Mouse (Mus musculus) ES-Bruce4 (cell line): ENCODE data around the gene Sympk. TPM values are rescaled to one million over a fixed set of nuclear protein-coding genes. Genes with fewer than 3 reads are reported as not detected.
A peak's percentile ranks its signal among the peaks of the same experiment; 100 is the strongest.

Source experiments
- H3K27ac ChIP-seq: 2 replicates; pipeline ENCODE4 v1.5.1; 2012; ENCODE audit warnings: low read length, inconsistent platforms; ENCODE audit not compliant: insufficient read depth
- H3K27me3 ChIP-seq: 2 replicates; pipeline ENCODE4 v1.6.1; 2012; ENCODE audit warnings: mild to moderate bottlenecking, low read length, inconsistent platforms; ENCODE audit not compliant: control insufficient read depth, poor library complexity, insufficient read depth, severe bottlenecking
- H3K36me3 ChIP-seq: 2 replicates; pipeline ENCODE4 v1.6.1; 2012; ENCODE audit warnings: inconsistent platforms, mild to moderate bottlenecking, low read length, moderate library complexity; ENCODE audit not compliant: control insufficient read depth, poor library complexity, insufficient read depth, severe bottlenecking
- H3K4me1 ChIP-seq: one replicate; pipeline ENCODE4 v1.8.1; 2011; ENCODE audit warnings: low read length; ENCODE audit not compliant: control insufficient read depth, insufficient read depth
- H3K4me3 ChIP-seq: 2 replicates; pipeline ENCODE4 v1.5.1; 2011; ENCODE audit warnings: low read depth, mild to moderate bottlenecking, low read length
- H3K9ac ChIP-seq: 2 replicates; pipeline ENCODE4 v1.6.1; 2012; ENCODE audit warnings: low read depth, mild to moderate bottlenecking, inconsistent platforms; ENCODE audit not compliant: poor library complexity, severe bottlenecking
- H3K9me3 ChIP-seq: replicated peaks from 2 replicates; pipeline ENCODE4 v1.6.1; 2012; ENCODE audit warnings: mild to moderate bottlenecking, low read length, inconsistent platforms; ENCODE audit not compliant: control insufficient read depth, poor library complexity, insufficient read depth, severe bottlenecking
- CTCF ChIP-seq: IDR thresholded peaks from one replicate; pipeline ENCODE4 v1.8.1; 2011; ENCODE audit warnings: low read depth, low read length
- EP300 ChIP-seq: IDR thresholded peaks from 2 replicates; pipeline ENCODE4 v1.6.1; 2011; ENCODE audit warnings: low read depth, low read length; ENCODE audit not compliant: insufficient read depth
- POLR2A ChIP-seq: IDR thresholded peaks from one replicate; pipeline ENCODE4 v1.8.1; 2011; ENCODE audit warnings: low read length; ENCODE audit not compliant: insufficient read depth
- polyA plus RNA-seq: library from polyadenylated mRNA; stranded (reverse); fragments of >200 nt; gene quantifications from 2 replicates; pipeline ENCODE4 v1.2.4, GENCODE M21; 2011; ENCODE audit warnings: low read depth; ENCODE audit not compliant: missing spikeins, insufficient read depth, insufficient read length

The Sympk gene
- polyA plus RNA-seq, 1 experiment, result 102 TPM

- Histone ChIP-seq H3K27me3 (no peaks in the 10 kb centered on the region), H3K36me3 (peaks cover 2% of the 10 kb centered on the region; the same call in 1 of the 2 replicates), H3K4me1 (no peaks in the 10 kb centered on the region), H3K9ac (no peak overlapping the region), H3K4me3 (no peak overlapping the region), H3K9me3 (no peaks in the 10 kb centered on the region), H3K27ac (no peak overlapping the region)
- no peak for TF ChIP-seq CTCF
These were observed 13.6 kb upstream of the Sympk start for GRCm38 (mm10) chr7:19010581-19010980.

DNA sequence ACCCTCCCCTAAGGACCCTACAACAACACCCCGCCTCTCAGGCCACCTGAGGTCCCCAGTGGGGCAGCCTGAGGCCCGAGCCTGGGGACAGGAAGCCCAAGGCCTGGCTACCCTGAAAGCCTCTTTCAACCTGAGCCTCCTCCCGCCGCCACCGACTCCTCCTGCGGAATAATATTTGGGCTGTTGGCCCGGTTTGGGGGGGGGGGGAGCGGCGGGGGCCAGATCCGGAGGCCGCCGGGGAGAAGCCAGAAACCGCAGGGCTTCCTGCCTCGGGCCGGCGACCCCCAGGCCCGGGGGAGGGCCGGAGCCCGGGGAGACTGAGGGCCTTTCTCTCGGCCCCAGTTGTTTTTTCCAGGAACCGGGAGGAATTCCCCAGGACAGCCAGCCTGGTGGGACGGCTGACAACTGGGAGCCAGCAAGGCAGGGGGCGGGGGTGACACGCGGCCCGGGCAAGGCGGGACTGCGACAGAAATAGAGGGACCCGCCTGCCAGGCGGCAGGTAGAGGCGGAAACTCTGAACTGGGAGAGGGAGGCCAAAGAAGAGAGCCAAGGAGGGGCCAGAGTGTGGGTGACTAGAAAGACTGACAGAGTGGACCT lies 12.1 kb upstream of the Sympk start:
- Histone ChIP-seq H3K9ac (peak overlapping the region; percentile 88), H3K27me3 (no peaks in the 10 kb centered on the region), H3K9me3 (no peaks in the 10 kb centered on the region), H3K36me3 (no peaks in the 10 kb centered on the region), H3K27ac (no peak overlapping the region), H3K4me1 (no peaks in the 10 kb centered on the region), H3K4me3 (peak overlapping the region; percentile 35; the same call in 1 of the 2 replicates)
- no peak for TF ChIP-seq POLR2A
- TF ChIP-seq EP300, result no peak
- no peak for TF ChIP-seq CTCF

DNA sequence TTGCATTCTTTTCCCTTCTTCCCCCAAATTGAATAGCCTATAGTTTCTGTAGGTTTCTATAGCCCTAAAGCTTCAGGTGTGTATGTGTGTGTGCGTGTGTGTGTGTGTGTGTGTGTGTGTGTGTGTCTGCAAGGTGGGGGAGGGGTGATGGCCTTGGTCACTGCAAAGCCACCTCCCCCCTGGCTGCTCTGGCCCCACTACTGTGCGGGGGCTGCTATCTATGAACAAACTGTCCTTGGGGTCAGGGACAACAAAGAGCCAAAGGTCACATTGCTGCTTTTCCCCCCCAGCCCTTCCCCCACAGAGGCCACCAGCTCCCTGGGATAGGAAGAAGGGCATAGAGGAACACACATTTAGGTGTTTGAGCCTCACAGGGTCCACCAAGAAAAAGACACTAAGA lies 11.3 kb upstream of the Sympk start:
- H3K27ac ChIP-seq, result no peak overlapping the region
- H3K9ac ChIP-seq, result no peak overlapping the region
- no peaks in the 10 kb centered on the region for H3K36me3 ChIP-seq
- H3K9me3 ChIP-seq, result no peaks in the 10 kb centered on the region
- H3K4me1 ChIP-seq, result no peaks in the 10 kb centered on the region
- H3K4me3 ChIP-seq, result no peak overlapping the region
- no peaks in the 10 kb centered on the region for H3K27me3 ChIP-seq
- TF ChIP-seq EP300 (no peak), CTCF (no peak), POLR2A (no peak)

- Histone ChIP-seq H3K4me1 (peaks cover 1% of the 10 kb centered on the region), H3K36me3 (no peaks in the 10 kb centered on the region)
These were observed 9.7 kb upstream of the Sympk start for GRCm38 (mm10) chr7:19014452-19014851.

GRCm38 (mm10) chr7:19016042-19016441 lies 8.1 kb upstream of the Sympk start:
- H3K36me3 ChIP-seq, result no peaks in the 10 kb centered on the region
- peaks cover 3% of the 10 kb centered on the region for H3K4me1 ChIP-seq
- TF ChIP-seq POLR2A (no peak), CTCF (no peak), EP300 (no peak)

More at GRCm38 (mm10) chr7:19014452-19014851, 9.7 kb upstream of the Sympk start:
- Histone ChIP-seq H3K27me3 (no peaks in the 10 kb centered on the region), H3K9me3 (no peaks in the 10 kb centered on the region), H3K27ac (no peak overlapping the region), H3K9ac (no peak overlapping the region), H3K4me3 (no peak overlapping the region)
- no peak for TF ChIP-seq POLR2A
- peak; percentile 9 for TF ChIP-seq CTCF
- TF ChIP-seq EP300, result no peak

GRCm38 (mm10) chr7:19017909-19018308 lies 6.3 kb upstream of the Sympk start:
- TF ChIP-seq EP300 (no peak), POLR2A (no peak), CTCF (no peak)
- Histone ChIP-seq H3K9ac (no peak overlapping the region), H3K27ac (no peak overlapping the region), H3K27me3 (no peaks in the 10 kb centered on the region), H3K4me3 (no peak overlapping the region), H3K4me1 (peaks cover 3% of the 10 kb centered on the region), H3K36me3 (no peaks in the 10 kb centered on the region), H3K9me3 (no peaks in the 10 kb centered on the region)

More at GRCm38 (mm10) chr7:19016042-19016441, 8.1 kb upstream of the Sympk start:
- no peak overlapping the region for H3K9ac ChIP-seq
- H3K9me3 ChIP-seq, result no peaks in the 10 kb centered on the region
- no peak overlapping the region for H3K4me3 ChIP-seq
- no peaks in the 10 kb centered on the region for H3K27me3 ChIP-seq
- H3K27ac ChIP-seq, result no peak overlapping the region
